Mouse (Mus musculus) embryonic facial prominence, embryonic 11.5 days (tissue): ENCODE results near the gene Cby1. TPM values are rescaled to one million over a fixed set of nuclear protein-coding genes. Genes with fewer than 3 reads are reported as not detected.

Experiments used
- ATAC-seq: fragments of 200-750 bp; cut with Nextera tagmentation; replicated peaks from 2 replicates; pipeline ENCODE4 v1.8.0; 2017; ENCODE audit warnings: low read depth; ENCODE audit not compliant: insufficient number of reproducible peaks, low FRiP score, low TSS enrichment
- DNase-seq: peaks from one replicate; pipeline ENCODE4 v3.0.0-alpha.2; 2015; ENCODE audit warnings: low spot score
- H3K27ac ChIP-seq: fragments of 300-500 bp; sonication (generic); replicated peaks from 2 replicates; pipeline ENCODE4 v1.5.1; 2014; ENCODE audit warnings: mild to moderate bottlenecking, low read depth, low read length, control low read depth
- H3K27me3 ChIP-seq: fragments of 300-500 bp; sonication (generic); 2 replicates; pipeline ENCODE4 v1.6.1; 2014; ENCODE audit warnings: mild to moderate bottlenecking, low read length, moderate library complexity, mixed read lengths; ENCODE audit not compliant: control insufficient read depth, insufficient read depth
- H3K36me3 ChIP-seq: fragments of 300-500 bp; sonication (generic); replicated peaks from 2 replicates; pipeline ENCODE4 v1.6.1; 2014; ENCODE audit warnings: low read depth, mild to moderate bottlenecking, low read length, moderate library complexity, mixed read lengths; ENCODE audit not compliant: control insufficient read depth, insufficient read depth
- H3K4me1 ChIP-seq: fragments of 300-500 bp; sonication (generic); 2 replicates; pipeline ENCODE4 v1.6.1; 2014; ENCODE audit warnings: low read length, mixed read lengths; ENCODE audit not compliant: control insufficient read depth, insufficient read depth
- H3K4me2 ChIP-seq: fragments of 300-500 bp; sonication (generic); 2 replicates; pipeline ENCODE4 v1.6.1; 2014; ENCODE audit warnings: low read depth, mild to moderate bottlenecking, control low read depth, low read length, moderate library complexity
- H3K4me3 ChIP-seq: fragments of 300-500 bp; sonication (generic); 2 replicates; pipeline ENCODE4 v1.5.1; 2014; ENCODE audit warnings: low read depth, low read length, control low read depth
- H3K9ac ChIP-seq: fragments of 300-500 bp; sonication (generic); replicated peaks from 2 replicates; pipeline ENCODE4 v1.6.1; 2014; ENCODE audit warnings: mild to moderate bottlenecking, control low read depth, low read length
- H3K9me3 ChIP-seq: fragments of 300-500 bp; sonication (generic); replicated peaks from 2 replicates; pipeline ENCODE4 v1.6.1; 2016; ENCODE audit warnings: mild to moderate bottlenecking, low read length, inconsistent platforms, mixed read lengths; ENCODE audit not compliant: control insufficient read depth
- WGBS: fragments of 180-500 bp; shearing (Covaris S2); extraction: QIAGEN DNeasy Blood & Tissue Kit; methylation state at CpG from one replicate; pipeline ENCODE4 v1.1.7; 2014; 5-methylcytosine and 5-hydroxymethylcytosine counted together
- polyA plus RNA-seq: library from polyadenylated mRNA; unstranded; fragments of >200 nt; fragmentation: Nextera tagmentation; extraction: Ambion mirVana; gene quantifications from 2 replicates; pipeline ENCODE4 v1.2.1, GENCODE M21; 2014

Cby1 gene
- polyA plus RNA-seq, 1 experiment from 2014 or later, result 64.3 TPM

DNA sequence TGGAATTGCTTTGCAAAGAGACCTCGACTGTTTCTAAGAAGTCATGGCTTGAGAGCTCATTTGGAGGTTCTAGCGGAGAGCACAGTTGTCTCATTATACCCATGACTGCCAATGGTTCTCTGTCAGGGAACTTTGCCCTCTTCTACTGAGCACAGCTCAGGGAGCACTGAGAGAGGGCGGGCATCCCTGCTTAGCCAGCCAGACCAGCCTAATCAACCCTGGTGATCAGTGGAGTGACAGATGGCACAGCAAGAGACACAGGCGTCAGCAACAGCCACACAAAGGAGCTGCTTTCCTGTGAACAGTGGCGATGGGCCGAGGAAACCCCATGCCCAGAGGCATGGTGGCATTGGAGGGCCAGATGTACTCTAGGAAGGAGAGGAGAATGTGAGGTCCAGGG is 38.0 kb downstream of the Cby1 start:
- Histone ChIP-seq H3K36me3 (no peaks in the 10 kb centered on the region), H3K4me1 (no peaks in the 10 kb centered on the region; the same call in 1 of the 2 replicates), H3K27ac (no peak overlapping the region), H3K27me3 (no peaks in the 10 kb centered on the region), H3K9me3 (no peaks in the 10 kb centered on the region), H3K4me2 (no peak overlapping the region), H3K4me3 (no peak overlapping the region), H3K9ac (no peak overlapping the region)
- DNase-seq (no peak), ATAC-seq (no peak)
- WGBS, result 80% methylated on average over 6 of the region's 6 CpGs

DNA sequence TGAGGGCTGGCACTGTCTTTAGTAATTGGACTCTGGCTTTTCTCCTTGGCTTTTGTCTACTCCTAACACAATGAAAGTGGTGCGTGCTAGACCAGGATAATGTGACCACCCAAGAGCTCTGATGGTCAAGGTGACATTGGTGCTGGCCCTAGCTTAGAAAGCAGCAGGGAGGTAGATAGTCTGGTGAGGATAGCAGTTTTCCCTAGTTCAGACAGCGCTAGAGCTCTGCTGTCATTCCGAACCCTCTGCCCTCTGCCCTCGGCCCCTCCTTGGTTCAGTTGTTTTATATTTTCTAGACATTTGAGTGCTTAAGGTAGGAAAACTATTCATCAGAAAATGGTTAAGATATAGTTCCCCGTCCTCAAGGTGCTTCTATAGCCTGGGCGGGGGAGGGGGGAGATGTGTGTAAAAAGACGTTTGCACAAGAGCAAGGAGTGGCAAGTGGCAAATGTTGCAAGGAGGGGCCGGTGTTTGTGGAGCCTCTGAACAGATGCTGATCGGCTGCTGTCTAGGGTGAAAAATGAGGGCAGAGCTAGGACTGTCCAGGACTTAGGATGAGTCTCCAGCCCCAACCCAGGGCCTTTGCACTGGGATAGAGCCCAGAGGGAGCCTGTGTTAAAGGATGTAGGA is 38.7 kb downstream of the Cby1 start:
- 85% methylated on average over 9 of the region's 9 CpGs for WGBS

DNA sequence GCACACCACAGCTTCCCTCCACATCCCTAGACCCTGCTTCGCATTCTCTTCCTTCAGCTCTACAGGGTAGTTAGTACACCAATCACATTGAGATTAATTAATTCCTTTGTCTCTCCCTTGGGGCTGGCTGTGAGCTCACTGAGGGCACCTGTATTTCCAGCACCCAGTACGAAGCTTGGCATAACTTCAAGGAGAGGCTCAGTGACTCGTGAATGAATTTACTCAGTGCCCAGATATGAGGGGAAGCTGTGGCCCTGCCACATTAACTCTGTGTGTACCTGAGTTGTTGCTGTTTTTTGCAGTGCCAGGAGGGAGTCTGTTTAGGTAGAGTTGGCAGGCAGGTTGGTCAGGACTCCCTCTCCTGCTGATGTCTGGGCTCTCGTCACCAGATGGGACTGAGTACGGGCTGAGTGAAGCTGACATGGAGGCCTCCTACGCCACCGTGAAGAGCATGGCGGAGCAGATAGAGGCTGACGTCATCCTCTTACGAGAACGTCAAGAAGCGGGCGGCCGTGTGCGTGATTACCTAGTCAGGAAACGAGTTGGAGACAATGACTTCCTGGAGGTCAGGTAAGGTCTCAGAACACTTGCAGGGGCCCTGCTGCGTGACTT is 47.7 kb downstream of the Cby1 start:
- 87% methylated on average over 17 of the region's 17 CpGs for WGBS
- ATAC-seq, result no peak
- DNase-seq, result no peak
- H3K27ac ChIP-seq, result no peak overlapping the region
- no peaks in the 10 kb centered on the region for H3K27me3 ChIP-seq
- H3K4me1 ChIP-seq, result no peaks in the 10 kb centered on the region
- H3K4me3 ChIP-seq, result no peak overlapping the region
- H3K9me3 ChIP-seq, result no peaks in the 10 kb centered on the region
- H3K9ac ChIP-seq, result no peak overlapping the region
- 0 out of 2 replicates have a peak, but pooled peaks cover 3% of the 10 kb centered on the region for H3K36me3 ChIP-seq
- H3K4me2 ChIP-seq, result no peak overlapping the region

More for the DNA sequence above, 38.7 kb downstream of the Cby1 start:
- no peaks in the 10 kb centered on the region for H3K4me1 ChIP-seq
- no peaks in the 10 kb centered on the region for H3K27me3 ChIP-seq
- ATAC-seq, result no peak
- no peak overlapping the region for H3K4me2 ChIP-seq
- H3K4me3 ChIP-seq, result no peak overlapping the region
- no peaks in the 10 kb centered on the region for H3K36me3 ChIP-seq
- H3K27ac ChIP-seq, result no peak overlapping the region
- no peak for DNase-seq
- H3K9me3 ChIP-seq, result no peaks in the 10 kb centered on the region
- H3K9ac ChIP-seq, result no peak overlapping the region

DNA sequence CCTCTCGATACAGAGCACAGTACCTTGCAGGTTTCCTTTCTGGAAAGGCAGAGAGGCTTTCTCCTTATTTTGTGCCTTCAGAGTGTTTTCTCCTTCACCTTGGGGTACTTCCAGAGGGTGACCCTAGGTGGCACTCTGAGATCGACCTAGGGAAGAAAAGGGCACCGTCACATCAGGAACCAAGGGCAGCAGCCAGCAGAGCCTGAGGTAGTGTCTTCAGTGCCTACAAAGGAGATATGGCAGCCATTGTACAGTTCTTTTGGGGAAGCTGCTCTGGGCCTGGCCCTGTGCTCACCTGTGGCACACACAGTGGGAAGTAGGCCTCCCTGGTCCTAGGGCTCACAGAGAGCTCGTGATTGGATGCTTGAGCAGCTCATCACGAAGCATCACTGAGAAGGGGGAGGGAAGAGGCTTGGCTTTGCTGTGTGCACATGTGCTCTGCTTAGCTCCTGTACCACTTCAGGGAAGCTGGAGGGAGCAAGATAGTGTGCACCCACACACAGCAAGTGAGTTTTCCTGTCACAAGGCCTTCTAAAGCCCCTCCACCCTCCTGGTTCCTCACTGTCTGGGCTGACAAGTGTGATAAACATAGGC is 49.3 kb downstream of the Cby1 start:
- Histone ChIP-seq H3K9ac (no peak overlapping the region), H3K4me2 (no peak overlapping the region), H3K27ac (no peak overlapping the region), H3K4me1 (no peaks in the 10 kb centered on the region), H3K27me3 (no peaks in the 10 kb centered on the region), H3K4me3 (no peak overlapping the region), H3K9me3 (no peaks in the 10 kb centered on the region), H3K36me3 (0 out of 2 replicates have a peak, but pooled peaks cover 3% of the 10 kb centered on the region)
- ATAC-seq (no peak), DNase-seq (no peak)
- 85% methylated on average over 5 of the region's 5 CpGs for WGBS

DNA sequence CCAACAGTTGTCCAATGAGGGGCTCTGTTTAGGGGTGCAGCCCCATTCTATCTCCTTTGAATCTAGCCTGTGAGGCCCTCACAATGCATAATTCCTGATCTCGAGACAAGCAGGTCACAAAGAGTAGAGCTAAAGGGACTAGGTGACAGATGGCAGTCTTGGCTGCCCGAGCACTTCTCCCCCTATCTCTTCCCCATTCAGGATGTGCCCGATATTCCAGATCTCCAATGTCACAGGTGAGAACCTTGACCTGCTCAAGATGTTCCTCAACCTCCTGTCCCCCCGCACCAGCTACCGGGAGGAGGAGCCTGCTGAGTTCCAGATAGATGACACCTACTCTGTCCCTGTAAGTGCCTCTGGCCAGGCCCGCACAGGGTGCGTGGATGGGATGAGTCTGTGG is 56.6 kb downstream of the Cby1 start:
- no peak overlapping the region for H3K9ac ChIP-seq
- ATAC-seq (no peak), DNase-seq (no peak)
- no peak overlapping the region for H3K4me2 ChIP-seq
- H3K36me3 ChIP-seq, result peaks cover 3% of the 10 kb centered on the region
- no peak overlapping the region for H3K4me3 ChIP-seq
- H3K27me3 ChIP-seq, result no peaks in the 10 kb centered on the region
- H3K27ac ChIP-seq, result no peak overlapping the region
- 95% methylated on average over 7 of the region's 7 CpGs for WGBS
- no peaks in the 10 kb centered on the region for H3K9me3 ChIP-seq
- no peaks in the 10 kb centered on the region for H3K4me1 ChIP-seq

DNA sequence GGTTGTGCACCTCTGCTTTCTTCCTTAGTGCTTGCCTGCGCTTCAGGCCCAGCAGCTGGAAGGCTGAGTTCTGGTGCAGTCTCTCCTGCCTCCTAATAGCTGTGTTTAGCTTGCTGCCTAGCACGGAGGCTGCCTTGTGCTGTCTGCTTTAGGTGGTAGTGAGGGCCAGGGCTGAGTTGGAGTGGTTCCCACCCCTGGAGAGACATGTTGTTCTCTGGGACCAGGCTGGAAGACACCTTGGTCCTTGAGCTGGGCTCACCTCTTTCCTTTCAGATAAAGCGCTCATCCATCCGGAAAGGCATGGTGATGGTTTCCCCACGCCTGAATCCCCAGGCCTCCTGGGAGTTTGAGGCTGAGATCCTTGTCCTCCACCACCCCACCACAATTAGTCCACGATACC is 57.7 kb downstream of the Cby1 start:
- H3K9ac ChIP-seq, result no peak overlapping the region
- 90% methylated on average over 6 of the region's 6 CpGs for WGBS
- no peak overlapping the region for H3K27ac ChIP-seq
- no peaks in the 10 kb centered on the region for H3K4me1 ChIP-seq
- DNase-seq, result no peak
- no peak for ATAC-seq
- no peaks in the 10 kb centered on the region for H3K9me3 ChIP-seq
- no peaks in the 10 kb centered on the region for H3K27me3 ChIP-seq
- H3K36me3 ChIP-seq, result no peaks in the 10 kb centered on the region; the same call in none of the 2 replicates
- H3K4me3 ChIP-seq, result no peak overlapping the region
- no peak overlapping the region for H3K4me2 ChIP-seq

Other genes starting within 250 kb of the Cby1 start
- gene Csnk1e, start 203.6 kb upstream of the Cby1 start, polyA plus RNA-seq, result 108 and 109 TPM in 2 replicates
- gene Kcnj4, start 154.0 kb upstream of the Cby1 start, polyA plus RNA-seq, result 0.25 TPM in 1 of 2 replicates, not detected in the other
- 11.8 and 13.7 TPM in 2 replicates for gene Kdelr3, start 142.8 kb upstream of the Cby1 start, polyA plus RNA-seq
- 77.4 and 79.2 TPM in 2 replicates for gene Ddx17, start 112.5 kb upstream of the Cby1 start, polyA plus RNA-seq
- 0.89 and 1.5 TPM in 2 replicates for gene Dmc1, start 54.1 kb upstream of the Cby1 start, polyA plus RNA-seq
- gene Fam227a, start 243 bp upstream of the Cby1 start, polyA plus RNA-seq, result 1.8 and 3.3 TPM in 2 replicates
- gene Tomm22, start 11.7 kb downstream of the Cby1 start, polyA plus RNA-seq, result 308 and 320 TPM in 2 replicates
- gene Josd1, start 28.7 kb downstream of the Cby1 start, polyA plus RNA-seq, result 16.4 and 17.4 TPM in 2 replicates
- 29.2 and 31.6 TPM in 2 replicates for gene Gtpbp1, start 31.6 kb downstream of the Cby1 start, polyA plus RNA-seq
- 3.1 and 4.4 TPM in 2 replicates for gene Sun2, start 83.3 kb downstream of the Cby1 start, polyA plus RNA-seq
- gene Dnal4, start 118.7 kb downstream of the Cby1 start, polyA plus RNA-seq, result 61.6 and 64.2 TPM in 2 replicates
- gene Nptxr, start 145.6 kb downstream of the Cby1 start, polyA plus RNA-seq, result 0.77 and 1.1 TPM in 2 replicates
- gene Npcd, start 175.0 kb downstream of the Cby1 start, polyA plus RNA-seq, result 0.56 TPM in 1 of 2 replicates, not detected in the other
- gene Cbx6, start 175.5 kb downstream of the Cby1 start, polyA plus RNA-seq, result 8.3 and 12.1 TPM in 2 replicates
- gene Apobec3, start 232.5 kb downstream of the Cby1 start, polyA plus RNA-seq, result 7.6 and 7.9 TPM in 2 replicates